8 mouse cellular contexts compared by ENCODE assay signal in the genomic region with DNA sequence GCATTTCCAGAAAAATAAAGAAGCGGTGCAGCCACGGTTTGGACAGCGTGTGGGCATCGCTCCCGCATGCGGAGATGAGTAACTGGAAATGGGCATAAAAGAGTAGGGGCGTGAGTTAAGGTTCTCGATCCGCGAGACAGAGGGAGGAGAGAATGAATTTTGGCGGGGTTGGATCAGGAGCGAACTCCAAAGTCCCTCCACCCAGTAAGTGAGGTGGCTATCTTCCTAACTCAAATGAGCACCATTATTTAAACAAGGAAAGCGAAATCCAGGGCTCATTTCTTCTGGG. TPM values are rescaled to one million over a fixed set of nuclear protein-coding genes. Genes with fewer than 3 reads are reported as not detected.
A peak's percentile ranks its signal among the peaks of the same experiment; 100 is the strongest.
DNase-seq lines count a peak whose midpoint lies in the region; ATAC-seq lines count a peak whose summit lies in the region.

No protein-coding gene starts in this region.

- H3K4me2 ChIP-seq in embryonic facial prominence, embryonic 13.5 days: peak overlapping the region; percentile 91
- H3K4me2 ChIP-seq in hindbrain, embryonic 16.5 days (ENCODE audit: low read length): peak overlapping the region; percentile 93
- H3K4me2 ChIP-seq in midbrain, embryonic 14.5 days (ENCODE audit: low read length): peak overlapping the region; percentile 90

- peaks cover 35% of the 10 kb centered on the region for H3K4me1 ChIP-seq in embryonic facial prominence, embryonic 13.5 days
- peaks cover 13% of the 10 kb centered on the region for H3K4me1 ChIP-seq in hindbrain, embryonic 16.5 days (ENCODE audit: control insufficient read depth, insufficient read depth, low read depth, low read length)
- peaks cover 44% of the 10 kb centered on the region for H3K4me1 ChIP-seq in midbrain, embryonic 14.5 days (ENCODE audit: control insufficient read depth, insufficient read depth, low read length)

- H3K9ac ChIP-seq in embryonic facial prominence, embryonic 13.5 days: peak overlapping the region; percentile 97
- peak overlapping the region; percentile 98 for H3K9ac ChIP-seq in hindbrain, embryonic 16.5 days (ENCODE audit: low read depth, low read length)
- peak overlapping the region; percentile 98 for H3K9ac ChIP-seq in midbrain, embryonic 14.5 days (replicated peaks; ENCODE audit: low read length)

- no peaks in the 10 kb centered on the region for H3K27me3 ChIP-seq in embryonic facial prominence, embryonic 13.5 days
- H3K27me3 ChIP-seq in hindbrain, embryonic 16.5 days (replicated peaks; ENCODE audit: control insufficient read depth, insufficient read depth, low read length): no peaks in the 10 kb centered on the region
- no peaks in the 10 kb centered on the region for H3K27me3 ChIP-seq in midbrain, embryonic 14.5 days (ENCODE audit: control insufficient read depth, insufficient read depth, low read length)

- peak overlapping the region; percentile 87 for H3K4me3 ChIP-seq in embryonic facial prominence, embryonic 13.5 days
- peak overlapping the region; percentile 87 for H3K4me3 ChIP-seq in hindbrain, embryonic 16.5 days (ENCODE audit: low read length)
- peak overlapping the region; percentile 85 for H3K4me3 ChIP-seq in midbrain, embryonic 14.5 days (replicated peaks; ENCODE audit: low read depth, low read length)

- WGBS in embryonic facial prominence, embryonic 13.5 days: under 1% methylated on average over 13 of the region's 13 CpGs
- WGBS in hindbrain, embryonic 16.5 days: 3% methylated on average over 13 of the region's 13 CpGs
- under 1% methylated on average over 13 of the region's 13 CpGs for WGBS in midbrain, embryonic 14.5 days

- peak; percentile 41 for DNase-seq in kidney, adult 9 months
- no peak for DNase-seq in kidney, postnatal 10 days
- no peak for DNase-seq in midbrain, embryonic 14.5 days
- no peak for DNase-seq in natural killer cell, adult 2 months (ENCODE audit: low spot score in 2 of 2)
- DNase-seq in spleen, postnatal 4 days (ENCODE audit: low spot score in 2 of 2): no peak

- peak overlapping the region; percentile 99 for H3K27ac ChIP-seq in embryonic facial prominence, embryonic 13.5 days
- H3K27ac ChIP-seq in hindbrain, embryonic 16.5 days (ENCODE audit: low read depth, low read length): peak overlapping the region; percentile 96
- H3K27ac ChIP-seq in midbrain, embryonic 14.5 days (replicated peaks; ENCODE audit: low read depth, low read length): peak overlapping the region; percentile 100

- H3K36me3 ChIP-seq in embryonic facial prominence, embryonic 13.5 days: peaks cover 12% of the 10 kb centered on the region
- no peaks in the 10 kb centered on the region for H3K36me3 ChIP-seq in hindbrain, embryonic 16.5 days (ENCODE audit: control insufficient read depth, insufficient read depth, low read length)
- peaks cover 13% of the 10 kb centered on the region for H3K36me3 ChIP-seq in midbrain, embryonic 14.5 days (ENCODE audit: control insufficient read depth, insufficient read depth, low read length)

- no peak for ATAC-seq in embryonic facial prominence, embryonic 13.5 days (ENCODE audit: insufficient number of reproducible peaks, insufficient read depth, low FRiP score, low TSS enrichment, low read depth)
- ATAC-seq in hindbrain, embryonic 16.5 days: no peak
- no peak for ATAC-seq in midbrain, embryonic 14.5 days (ENCODE audit: low FRiP score, low TSS enrichment)
- ATAC-seq in megakaryocyte, adult 5-6 weeks (ENCODE audit: poor library complexity, severe bottlenecking): no peak

- H3K9me3 ChIP-seq in embryonic facial prominence, embryonic 13.5 days: no peaks in the 10 kb centered on the region
- H3K9me3 ChIP-seq in hindbrain, embryonic 16.5 days (ENCODE audit: control insufficient read depth, low read length): no peaks in the 10 kb centered on the region
- H3K9me3 ChIP-seq in midbrain, embryonic 14.5 days (ENCODE audit: control insufficient read depth, low read length): no peaks in the 10 kb centered on the region

RNA-seq across cellular contexts. Expression of a gene that starts 2.6 kb away (rescaled TPM):
- 105 and 115 TPM in 2 replicates for polyA plus RNA-seq in embryonic facial prominence, embryonic 13.5 days (2015; fragmentation: Nextera tagmentation; extraction: Ambion mirVana)
- polyA plus RNA-seq in hindbrain, embryonic 16.5 days (2015; fragmentation: Nextera tagmentation; extraction: Ambion mirVana): 112 and 122 TPM in 2 replicates
- polyA plus RNA-seq in midbrain, embryonic 14.5 days (2014; fragmentation: Nextera tagmentation; extraction: Ambion mirVana): 124 and 163 TPM in 2 replicates
- not detected in 2 replicates for total RNA-seq in megakaryocyte, adult 5-6 weeks (2015)
- 0.37 TPM in 1 of 2 replicates, not detected in the other for total RNA-seq in megakaryocyte, adult 5-6 weeks (2017)
